Mouse (Mus musculus): ENCODE measurements around the gene Donson. TPM values are rescaled to one million over a fixed set of nuclear protein-coding genes. Genes with fewer than 3 reads are reported as not detected.
A peak's percentile ranks its signal among the peaks of the same experiment; 100 is the strongest.

Donson gene
- 12.3 and 15.2 TPM in 2 replicates for polyA plus RNA-seq (2014; fragmentation: Nextera tagmentation; extraction: Ambion mirVana)

- H3K9me3 ChIP-seq (ENCODE audit: control insufficient read depth, low read length), result no peaks in the 10 kb centered on the region
- H3K4me3 ChIP-seq (ENCODE audit: control insufficient read depth in 1 of 2, insufficient read depth in 1 of 2, low read depth in 1 of 2, low read length in 2 of 2), result peak within 1 kb of the TSS; percentile 65 to 88
- peak within 1 kb of the TSS; percentile 84 to 93 for H3K27ac ChIP-seq (replicated peaks in 1 of 2; ENCODE audit: control insufficient read depth in 1 of 2, insufficient read depth in 1 of 2, low read depth in 2 of 2, low read length in 2 of 2)
- peaks cover 2 to 5% of the 10 kb centered on the region in 2 experiments; a peak in 3 of 4 replicates for H3K4me1 ChIP-seq (ENCODE audit: control insufficient read depth in 2 of 2, insufficient read depth in 2 of 2, low read length in 2 of 2)
- H3K27me3 ChIP-seq (ENCODE audit: control insufficient read depth, insufficient read depth, low read length), result no peaks in the 10 kb centered on the region
- peak within 1 kb of the TSS; percentile 91 for H3K9ac ChIP-seq (ENCODE audit: low read length)
- peaks cover 45% of the 10 kb centered on the region for H3K36me3 ChIP-seq (ENCODE audit: control insufficient read depth, insufficient read depth, low read length)
- peak; percentile 98 for ATAC-seq (ENCODE audit: insufficient number of reproducible peaks, insufficient read depth, low FRiP score, low read depth)
- H3K4me2 ChIP-seq (ENCODE audit: low read length), result peak within 1 kb of the TSS; percentile 93
- under 1% methylated on average over 61 of the region's 71 CpGs for WGBS
These were observed at the start of gene Donson for GRCm38 (mm10) chr16:91688619-91689334. Gene Donson, minus strand, starts transcription at chr16:91688770.

DNA sequence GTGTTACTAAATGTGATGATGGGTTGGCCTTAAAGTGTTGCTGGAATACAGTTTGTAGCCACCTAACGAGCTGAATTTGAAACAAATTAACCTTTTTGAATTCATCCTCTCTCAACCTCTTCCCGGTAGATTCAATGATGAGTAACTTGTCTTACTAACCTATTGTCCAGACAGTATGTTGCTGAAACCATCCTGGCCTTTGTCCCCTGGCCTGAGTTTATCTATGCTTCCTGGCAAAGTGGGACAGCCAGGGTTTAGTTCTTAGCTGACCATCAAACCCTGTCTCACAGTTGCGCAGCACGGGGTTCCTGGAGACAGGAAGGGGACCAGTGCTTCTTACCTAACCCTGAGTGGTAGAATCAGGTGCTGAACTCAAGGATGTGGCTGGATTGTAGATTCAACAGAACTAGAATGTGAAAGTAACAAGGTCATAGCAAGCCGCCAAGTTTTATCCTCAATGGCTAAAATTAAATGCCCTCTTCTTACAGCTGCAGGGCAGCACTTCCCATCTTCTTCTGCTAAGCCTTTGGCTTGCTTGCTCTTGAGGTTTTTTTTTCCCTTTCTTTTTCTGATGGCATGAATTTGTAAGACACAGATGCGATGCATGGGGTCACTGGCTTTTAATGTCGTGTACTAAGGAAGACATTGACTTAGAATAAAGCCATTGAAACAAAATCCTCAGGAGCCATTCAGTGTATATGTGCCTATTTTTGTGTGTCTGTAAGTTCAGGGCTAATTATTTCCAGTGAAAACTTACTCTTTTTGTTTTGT lies 47.7 kb upstream of the Donson start:
- 68% methylated on average over 7 of the region's 7 CpGs for WGBS
- no peaks in the 10 kb centered on the region for H3K36me3 ChIP-seq (ENCODE audit: control insufficient read depth, insufficient read depth, low read length)
- H3K4me1 ChIP-seq (ENCODE audit: control insufficient read depth in 2 of 2, insufficient read depth in 2 of 2, low read length in 2 of 2), result peaks cover 17 to 52% of the 10 kb centered on the region in 2 experiments
- no peak for ATAC-seq (ENCODE audit: insufficient number of reproducible peaks, insufficient read depth, low FRiP score, low read depth)
- H3K27ac ChIP-seq (replicated peaks in 1 of 2; ENCODE audit: control insufficient read depth in 1 of 2, insufficient read depth in 1 of 2, low read depth in 2 of 2, low read length in 2 of 2), result no peak overlapping the region
- no peak overlapping the region; the same call in 1 of the 2 replicates for H3K9ac ChIP-seq (ENCODE audit: low read length)
- no peaks in the 10 kb centered on the region for H3K9me3 ChIP-seq (ENCODE audit: control insufficient read depth, low read length)
- H3K27me3 ChIP-seq (ENCODE audit: control insufficient read depth, insufficient read depth, low read length), result no peaks in the 10 kb centered on the region
- no peak overlapping the region for H3K4me3 ChIP-seq (ENCODE audit: control insufficient read depth in 1 of 2, insufficient read depth in 1 of 2, low read depth in 1 of 2, low read length in 2 of 2)
- H3K4me2 ChIP-seq (ENCODE audit: low read length), result no peak overlapping the region

DNA sequence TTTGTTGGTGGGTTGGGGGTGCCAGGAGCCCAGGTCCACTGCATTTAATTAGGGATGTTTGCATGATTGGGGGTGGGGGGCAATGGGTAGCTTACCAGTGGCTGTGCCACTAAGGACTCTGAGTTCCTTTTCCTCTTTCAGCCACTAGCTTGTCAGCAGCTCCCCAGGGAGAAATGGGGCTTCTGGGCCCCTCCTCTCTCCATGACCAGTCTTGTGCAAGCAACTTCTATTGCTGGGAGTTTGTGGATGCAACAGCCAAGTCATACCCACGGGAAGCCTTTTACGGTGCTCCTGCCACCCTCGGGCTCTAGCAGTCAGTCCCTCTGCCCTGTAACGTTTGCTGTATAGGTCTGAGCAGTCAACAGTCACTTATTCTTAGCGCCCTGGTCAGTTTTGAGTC lies 46.2 kb upstream of the Donson start:
- no peak for ATAC-seq (ENCODE audit: insufficient number of reproducible peaks, insufficient read depth, low FRiP score, low read depth)
- H3K9ac ChIP-seq (ENCODE audit: low read length), result no peak overlapping the region

DNA sequence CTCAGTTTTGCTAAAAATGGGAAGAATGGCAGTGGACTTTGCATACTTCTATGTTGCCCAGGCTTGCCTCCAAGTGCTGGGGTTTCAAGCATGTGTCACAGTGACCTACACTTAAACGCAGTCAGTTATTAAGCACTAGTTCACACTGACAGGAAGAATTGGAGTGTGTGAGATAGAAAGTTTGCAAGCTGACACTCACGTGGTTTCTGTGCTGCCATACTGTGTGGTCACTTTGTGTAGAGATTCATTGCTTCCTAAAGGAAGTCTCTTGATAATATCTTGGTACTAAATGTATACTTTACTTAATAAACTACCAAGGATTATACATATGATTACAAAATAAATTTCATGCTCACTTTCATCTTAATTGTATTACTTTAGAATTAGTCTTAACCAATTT lies 44.2 kb upstream of the Donson start:
- Histone ChIP-seq H3K9ac (ENCODE audit: low read length) (no peak overlapping the region), H3K27me3 (ENCODE audit: control insufficient read depth, insufficient read depth, low read length) (no peaks in the 10 kb centered on the region), H3K4me1 (ENCODE audit: control insufficient read depth in 2 of 2, insufficient read depth in 2 of 2, low read length in 2 of 2) (peaks cover 7 to 44% of the 10 kb centered on the region in 2 experiments), H3K4me3 (ENCODE audit: control insufficient read depth in 1 of 2, insufficient read depth in 1 of 2, low read depth in 1 of 2, low read length in 2 of 2) (no peak overlapping the region), H3K9me3 (ENCODE audit: control insufficient read depth, low read length) (no peaks in the 10 kb centered on the region), H3K4me2 (ENCODE audit: low read length) (no peak overlapping the region), H3K27ac (replicated peaks in 1 of 2; ENCODE audit: control insufficient read depth in 1 of 2, insufficient read depth in 1 of 2, low read depth in 2 of 2, low read length in 2 of 2) (no peak overlapping the region), H3K36me3 (ENCODE audit: control insufficient read depth, insufficient read depth, low read length) (no peaks in the 10 kb centered on the region)
- no peak for ATAC-seq (ENCODE audit: insufficient number of reproducible peaks, insufficient read depth, low FRiP score, low read depth)
- 62% methylated on average over 2 of the region's 2 CpGs for WGBS

More for the DNA sequence above, 46.2 kb upstream of the Donson start:
- Histone ChIP-seq H3K4me2 (ENCODE audit: low read length) (no peak overlapping the region), H3K27me3 (ENCODE audit: control insufficient read depth, insufficient read depth, low read length) (no peaks in the 10 kb centered on the region), H3K36me3 (ENCODE audit: control insufficient read depth, insufficient read depth, low read length) (no peaks in the 10 kb centered on the region), H3K4me3 (ENCODE audit: control insufficient read depth in 1 of 2, insufficient read depth in 1 of 2, low read depth in 1 of 2, low read length in 2 of 2) (no peak overlapping the region), H3K9me3 (ENCODE audit: control insufficient read depth, low read length) (no peaks in the 10 kb centered on the region), H3K27ac (replicated peaks in 1 of 2; ENCODE audit: control insufficient read depth in 1 of 2, insufficient read depth in 1 of 2, low read depth in 2 of 2, low read length in 2 of 2) (no peak overlapping the region), H3K4me1 (ENCODE audit: control insufficient read depth in 2 of 2, insufficient read depth in 2 of 2, low read length in 2 of 2) (peaks cover 9 to 42% of the 10 kb centered on the region in 2 experiments)
- WGBS, result 68% methylated on average over 5 of the region's 5 CpGs

GRCm38 (mm10) chr16:91730446-91730845 lies 41.9 kb upstream of the Donson start:
- H3K4me2 ChIP-seq (ENCODE audit: low read length), result peak overlapping the region; percentile 77
- H3K4me1 ChIP-seq (ENCODE audit: control insufficient read depth in 2 of 2, insufficient read depth in 2 of 2, low read length in 2 of 2), result peaks cover 6 to 33% of the 10 kb centered on the region in 2 experiments

DNA sequence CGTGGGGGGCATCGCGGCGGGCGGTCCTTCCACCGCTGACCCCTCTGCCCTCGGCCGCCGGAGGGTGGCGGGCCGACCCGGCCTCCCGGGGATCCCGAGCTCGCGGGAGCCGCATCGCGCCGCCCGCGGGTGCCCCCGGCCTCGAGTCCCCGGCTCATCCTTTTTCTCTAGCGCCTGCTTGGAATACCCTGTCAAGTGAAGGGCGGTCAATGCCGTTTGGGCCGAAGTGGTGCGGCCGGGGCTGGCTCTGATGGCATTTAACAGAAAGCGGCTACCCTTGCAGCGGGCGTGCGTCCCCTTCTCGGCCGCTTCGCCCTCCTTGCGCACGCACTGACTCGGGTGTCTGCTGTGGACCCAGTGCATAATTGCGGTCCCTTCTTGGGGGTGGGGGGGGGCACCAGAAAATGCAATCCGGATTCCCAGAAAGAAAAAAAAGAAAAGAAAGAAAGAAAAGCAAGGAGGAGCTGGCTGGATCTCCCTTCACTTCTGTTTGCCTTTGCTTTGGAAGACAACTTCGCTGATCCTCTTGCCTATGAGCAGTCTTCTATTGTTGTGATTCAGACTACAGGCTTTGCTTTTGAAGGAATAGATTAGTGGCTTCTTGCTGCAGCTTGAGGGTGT lies 41.4 kb upstream of the Donson start:
- H3K36me3 ChIP-seq (ENCODE audit: control insufficient read depth, insufficient read depth, low read length), result no peaks in the 10 kb centered on the region; the same call in 1 of the 2 replicates

More at GRCm38 (mm10) chr16:91730446-91730845, 41.9 kb upstream of the Donson start:
- H3K36me3 ChIP-seq (ENCODE audit: control insufficient read depth, insufficient read depth, low read length), result no peaks in the 10 kb centered on the region
- H3K27ac ChIP-seq (replicated peaks in 1 of 2; ENCODE audit: control insufficient read depth in 1 of 2, insufficient read depth in 1 of 2, low read depth in 2 of 2, low read length in 2 of 2), result peak overlapping the region; percentile 91 to 94
- ATAC-seq (ENCODE audit: insufficient number of reproducible peaks, insufficient read depth, low FRiP score, low read depth), result no peak
- no peaks in the 10 kb centered on the region for H3K9me3 ChIP-seq (ENCODE audit: control insufficient read depth, low read length)
- no peaks in the 10 kb centered on the region for H3K27me3 ChIP-seq (ENCODE audit: control insufficient read depth, insufficient read depth, low read length)
- peak overlapping the region; percentile 87 for H3K9ac ChIP-seq (ENCODE audit: low read length)
- WGBS, result 2% methylated on average over 11 of the region's 11 CpGs
- peak overlapping the region; percentile 81 to 97 for H3K4me3 ChIP-seq (ENCODE audit: control insufficient read depth in 1 of 2, insufficient read depth in 1 of 2, low read depth in 1 of 2, low read length in 2 of 2)

DNA sequence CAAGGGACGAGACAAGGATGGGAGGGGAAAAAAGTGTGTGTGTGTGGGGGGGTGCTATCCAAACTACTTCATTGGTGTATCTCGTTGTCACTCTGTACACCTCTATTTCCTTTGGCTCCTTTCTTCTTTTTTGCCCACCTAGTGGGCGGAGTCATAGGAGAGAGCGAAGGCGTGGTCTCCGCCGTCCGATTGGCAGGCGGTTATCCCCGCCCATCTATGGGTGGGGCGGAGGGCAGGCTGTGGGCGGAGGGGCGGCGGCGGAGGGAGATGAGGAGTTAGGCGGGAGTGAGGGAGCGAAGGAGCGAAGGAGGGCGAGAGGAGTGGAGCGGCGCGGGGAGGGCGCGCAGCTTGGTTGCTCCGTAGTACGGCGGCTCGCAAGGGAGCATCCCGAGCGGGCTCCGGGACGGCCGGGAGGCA lies 40.5 kb upstream of the Donson start, which contains the start of gene Itsn1:
Itsn1 (plus strand) TSS at position 216 of the 417 bp plus-strand sequence.
- ATAC-seq (ENCODE audit: insufficient number of reproducible peaks, insufficient read depth, low FRiP score, low read depth), result peak; percentile 91
- Histone ChIP-seq H3K9ac (ENCODE audit: low read length) (peak within 1 kb of the TSS; percentile 87), H3K9me3 (ENCODE audit: control insufficient read depth, low read length) (no peaks in the 10 kb centered on the region), H3K27ac (replicated peaks in 1 of 2; ENCODE audit: control insufficient read depth in 1 of 2, insufficient read depth in 1 of 2, low read depth in 2 of 2, low read length in 2 of 2) (peak within 1 kb of the TSS; percentile 91 to 96), H3K4me2 (ENCODE audit: low read length) (peak within 1 kb of the TSS; percentile 77), H3K4me1 (ENCODE audit: control insufficient read depth in 2 of 2, insufficient read depth in 2 of 2, low read length in 2 of 2) (peaks cover 2 to 23% of the 10 kb centered on the region in 2 experiments), H3K36me3 (ENCODE audit: control insufficient read depth, insufficient read depth, low read length) (peaks cover 5% of the 10 kb centered on the region; the same call in 1 of the 2 replicates), H3K4me3 (ENCODE audit: control insufficient read depth in 1 of 2, insufficient read depth in 1 of 2, low read depth in 1 of 2, low read length in 2 of 2) (peak within 1 kb of the TSS; percentile 81 to 97), H3K27me3 (ENCODE audit: control insufficient read depth, insufficient read depth, low read length) (no peaks in the 10 kb centered on the region)
- WGBS, result 0% methylated on average over 29 of the region's 33 CpGs

More for the DNA sequence above, 41.4 kb upstream of the Donson start:
- no peaks in the 10 kb centered on the region for H3K9me3 ChIP-seq (ENCODE audit: control insufficient read depth, low read length)
- H3K4me2 ChIP-seq (ENCODE audit: low read length), result peak overlapping the region; percentile 77
- ATAC-seq (ENCODE audit: insufficient number of reproducible peaks, insufficient read depth, low FRiP score, low read depth), result peak; percentile 5; the same call in 1 of the 2 replicates
- peak overlapping the region; percentile 81 to 97 for H3K4me3 ChIP-seq (ENCODE audit: control insufficient read depth in 1 of 2, insufficient read depth in 1 of 2, low read depth in 1 of 2, low read length in 2 of 2)
- peak overlapping the region; percentile 87 for H3K9ac ChIP-seq (ENCODE audit: low read length)
- H3K4me1 ChIP-seq (ENCODE audit: control insufficient read depth in 2 of 2, insufficient read depth in 2 of 2, low read length in 2 of 2), result peaks cover 6 to 28% of the 10 kb centered on the region in 2 experiments
- no peaks in the 10 kb centered on the region for H3K27me3 ChIP-seq (ENCODE audit: control insufficient read depth, insufficient read depth, low read length)
- under 1% methylated on average over 44 of the region's 44 CpGs for WGBS
- H3K27ac ChIP-seq (replicated peaks in 1 of 2; ENCODE audit: control insufficient read depth in 1 of 2, insufficient read depth in 1 of 2, low read depth in 2 of 2, low read length in 2 of 2), result peak overlapping the region; percentile 91 to 94
